Mouse (Mus musculus) c-Kit-positive CD71-positive TER-119-positive erythroid progenitor cells, embryonic 14.5 days (primary cell): ENCODE results near the gene Olfr517.

Source experiments
- DNase-seq: peaks from one replicate; pipeline ENCODE4 v3.0.0-alpha.2; 2013; ENCODE audit warnings: low spot score

Olfr517 gene

GRCm38 (mm10) chr7:108872279-108872678 lies at the start of gene Olfr517:
Gene Olfr517 (minus strand): TSS chr7:108872379.
- no peak for DNase-seq

GRCm38 (mm10) chr7:108903969-108904368 lies 31.8 kb upstream of the Olfr517 start:
- DNase-seq, result no peak

- DNase-seq, result no peak
Measured at GRCm38 (mm10) chr7:108894320-108894719, 22.1 kb upstream of the Olfr517 start, which contains the start of gene Olfr519. Gene Olfr519 (minus strand): TSS chr7:108894420.

GRCm38 (mm10) chr7:108884906-108885305 lies 12.7 kb upstream of the Olfr517 start, which contains the start of gene Olfr518:
Gene Olfr518 (minus strand): TSS chr7:108885006.
- DNase-seq, result no peak

- DNase-seq, result no peak
Measured at GRCm38 (mm10) chr7:108850429-108850828, 21.8 kb downstream of the Olfr517 start, which contains the start of gene Olfr516. Gene Olfr516 (minus strand): TSS chr7:108850529.

GRCm38 (mm10) chr7:108825897-108826296 lies 46.3 kb downstream of the Olfr517 start, which contains the start of gene Olfr514:
Gene Olfr514 (minus strand): TSS chr7:108825997.
- DNase-seq, result no peak
